Mouse (Mus musculus): ENCODE results near the gene Rps25. TPM values are rescaled to one million over a fixed set of nuclear protein-coding genes. Genes with fewer than 3 reads are reported as not detected.
"Not testable (repeated sequence)": the region's sequence is repeated elsewhere in the genome, so short reads cannot be mapped to it uniquely, and the experiment has no call there.

The Rps25 gene
- polyA plus RNA-seq, 1 experiment from 2014 or later, result 952 TPM

- Histone ChIP-seq H3K36me3 (replicated peaks) (peaks cover 65% of the 10 kb centered on the region), H3K4me1 (replicated peaks) (peaks cover 48% of the 10 kb centered on the region), H3K9me3 (replicated peaks) (no peaks in the 10 kb centered on the region), H3K4me3 (replicated peaks) (no peak overlapping the region), H3K27ac (replicated peaks) (no peak overlapping the region), H3K4me2 (no peak overlapping the region), H3K27me3 (no peaks in the 10 kb centered on the region), H3K9ac (no peak overlapping the region)
- 76% methylated on average over 3 of the region's 3 CpGs for WGBS (ENCODE audit: insufficient replicate concordance)
- no peak for ATAC-seq (ENCODE audit: insufficient read depth)
These were observed 1.9 kb upstream of the Rps25 start for GRCm38 (mm10) chr9:44405011-44405410.

DNA sequence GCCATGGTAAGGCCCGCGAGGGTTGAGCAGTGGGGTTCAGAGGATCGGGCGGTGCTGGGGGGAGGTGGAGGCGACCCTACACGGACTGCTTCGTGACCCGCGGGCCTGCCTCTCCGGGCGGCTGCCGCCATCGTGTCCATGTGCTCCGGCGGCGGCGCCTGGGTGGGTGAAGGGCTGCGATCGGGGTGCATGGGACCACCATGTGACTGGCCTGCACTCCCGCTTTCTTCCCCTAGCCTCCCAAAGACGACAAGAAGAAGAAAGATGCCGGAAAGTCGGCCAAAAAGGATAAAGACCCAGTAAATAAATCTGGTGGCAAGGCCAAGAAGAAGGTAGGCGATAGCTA is 786 bp downstream of the Rps25 start:
- Histone ChIP-seq H3K36me3 (replicated peaks) (peaks cover 65% of the 10 kb centered on the region), H3K9me3 (replicated peaks) (no peaks in the 10 kb centered on the region), H3K4me2 (peak overlapping the region; percentile 77), H3K4me3 (replicated peaks) (peak overlapping the region; percentile 73), H3K27me3 (no peaks in the 10 kb centered on the region), H3K9ac (peak overlapping the region; percentile 81), H3K27ac (replicated peaks) (peak overlapping the region; percentile 87), H3K4me1 (replicated peaks) (peaks cover 55% of the 10 kb centered on the region)
- no peak for ATAC-seq (ENCODE audit: insufficient read depth)
- WGBS (ENCODE audit: insufficient replicate concordance), result 0% methylated on average over 24 of the region's 24 CpGs

DNA sequence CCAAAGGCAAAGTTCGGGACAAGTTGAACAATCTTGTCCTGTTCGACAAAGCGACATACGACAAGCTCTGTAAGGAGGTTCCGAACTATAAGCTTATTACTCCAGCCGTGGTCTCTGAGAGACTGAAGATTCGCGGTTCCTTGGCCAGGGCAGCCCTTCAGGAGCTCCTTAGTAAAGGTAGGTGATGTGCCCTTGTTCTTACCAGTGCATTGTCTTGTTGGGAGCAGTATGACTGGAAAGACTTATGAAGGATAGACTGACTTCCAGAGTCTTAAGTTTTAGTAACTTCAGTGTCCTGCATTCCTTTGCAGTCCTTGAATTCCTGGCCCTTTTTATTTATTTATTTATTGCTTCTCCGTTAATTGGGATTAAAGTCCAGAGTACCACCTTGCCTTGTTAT is 1.8 kb downstream of the Rps25 start:
- H3K4me2 ChIP-seq, result peak overlapping the region; percentile 77
- H3K4me3 ChIP-seq (replicated peaks), result peak overlapping the region; percentile 73
- not testable (repeated sequence) for H3K27me3 ChIP-seq; ATAC-seq (ENCODE audit: insufficient read depth); H3K27ac ChIP-seq (replicated peaks); H3K9me3 ChIP-seq (replicated peaks)
- H3K9ac ChIP-seq, result peak overlapping the region; percentile 81
- H3K4me1 ChIP-seq (replicated peaks), result peaks cover 57% of the 10 kb centered on the region
- WGBS (ENCODE audit: insufficient replicate concordance), result 47% methylated on average over 9 of the region's 9 CpGs
- H3K36me3 ChIP-seq (replicated peaks), result peaks cover 65% of the 10 kb centered on the region

DNA sequence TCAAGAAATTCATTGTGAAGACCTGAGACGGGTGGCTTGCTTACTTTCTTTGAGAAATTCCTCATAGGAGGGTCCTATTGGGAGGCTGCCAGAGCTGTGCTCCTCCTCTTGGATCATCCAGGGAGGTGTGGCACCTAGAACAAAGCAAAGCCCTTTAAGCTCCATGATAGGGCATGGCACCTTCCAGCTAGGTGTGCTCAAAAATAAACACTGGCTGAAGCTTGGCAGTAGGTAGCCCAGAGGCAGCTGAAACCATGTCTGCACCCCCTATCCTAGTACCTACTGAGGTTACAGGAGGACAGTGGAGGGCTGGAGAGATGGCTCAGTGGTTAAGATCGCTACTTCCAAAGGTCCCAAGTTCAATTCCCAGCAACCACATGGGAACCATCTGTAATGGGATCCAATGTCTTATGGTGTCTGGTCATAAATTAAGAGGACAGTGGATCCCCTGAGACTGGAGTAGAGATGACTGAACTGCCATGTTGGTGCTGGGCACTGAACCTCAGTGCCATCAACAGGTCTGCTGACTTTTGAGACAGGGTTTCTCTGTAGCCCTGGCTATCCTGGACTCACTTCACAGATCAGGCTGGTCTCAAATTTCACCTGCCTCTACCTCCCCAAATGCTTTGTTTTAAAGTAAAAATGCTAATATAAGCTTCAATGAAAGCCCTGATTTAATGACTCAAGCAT is 3.9 kb downstream of the Rps25 start:
- WGBS (ENCODE audit: insufficient replicate concordance), result 79% methylated on average over 2 of the region's 2 CpGs
- H3K4me2 ChIP-seq, result no peak overlapping the region
- H3K27ac ChIP-seq (replicated peaks), result no peak overlapping the region
- no peaks in the 10 kb centered on the region for H3K27me3 ChIP-seq
- ATAC-seq (ENCODE audit: insufficient read depth), result no peak
- peaks cover 53% of the 10 kb centered on the region for H3K4me1 ChIP-seq (replicated peaks)
- no peak overlapping the region for H3K4me3 ChIP-seq (replicated peaks)
- no peak overlapping the region; the same call in 1 of the 2 replicates for H3K9ac ChIP-seq
- H3K36me3 ChIP-seq (replicated peaks), result peaks cover 68% of the 10 kb centered on the region
- no peaks in the 10 kb centered on the region for H3K9me3 ChIP-seq (replicated peaks)

DNA sequence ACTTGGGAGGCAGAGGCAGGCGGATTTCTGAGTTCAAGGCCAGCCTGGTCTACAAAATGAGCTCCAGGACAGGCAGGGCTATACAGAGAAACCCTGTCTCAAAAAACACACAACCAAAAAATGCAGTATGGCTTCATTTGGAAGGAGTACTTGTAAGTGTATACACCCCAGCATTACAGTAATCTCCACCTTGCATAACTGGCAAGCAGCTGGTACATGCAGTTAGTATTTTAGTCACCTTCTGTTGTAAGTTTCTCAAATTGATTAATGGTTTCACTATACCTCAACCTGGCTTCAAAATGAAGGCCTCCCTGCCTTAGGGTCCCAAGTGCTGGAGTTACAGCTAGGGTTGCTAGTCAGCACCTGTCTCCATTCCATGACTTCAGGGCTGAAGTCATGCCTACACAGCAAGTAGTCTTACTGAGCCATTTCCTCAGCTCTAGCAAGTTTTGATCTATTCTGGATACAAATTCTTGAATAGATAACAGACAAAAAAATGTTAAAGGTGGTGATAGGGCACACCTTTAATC is 4.7 kb downstream of the Rps25 start:
- Histone ChIP-seq H3K4me2 (no peak overlapping the region), H3K27ac (replicated peaks) (peak overlapping the region; percentile 21; the same call in 1 of the 2 replicates), H3K9me3 (replicated peaks) (no peaks in the 10 kb centered on the region), H3K4me3 (replicated peaks) (no peak overlapping the region), H3K4me1 (replicated peaks) (peaks cover 51% of the 10 kb centered on the region), H3K36me3 (replicated peaks) (peaks cover 73% of the 10 kb centered on the region), H3K27me3 (no peaks in the 10 kb centered on the region), H3K9ac (no peak overlapping the region)
- 66% methylated on average over 1 of the region's 1 CpGs for WGBS (ENCODE audit: insufficient replicate concordance)
- ATAC-seq (ENCODE audit: insufficient read depth), result no peak

GRCm38 (mm10) chr9:44412306-44412705 is 5.4 kb downstream of the Rps25 start:
- H3K4me1 ChIP-seq (replicated peaks), result peaks cover 55% of the 10 kb centered on the region
- no peak for ATAC-seq (ENCODE audit: insufficient read depth)
- no peak overlapping the region for H3K9ac ChIP-seq
- H3K27ac ChIP-seq (replicated peaks), result peak overlapping the region; percentile 21; the same call in 1 of the 2 replicates
- WGBS (ENCODE audit: insufficient replicate concordance), result 18% methylated on average over 4 of the region's 4 CpGs
- H3K4me3 ChIP-seq (replicated peaks), result no peak overlapping the region
- no peaks in the 10 kb centered on the region for H3K9me3 ChIP-seq (replicated peaks)
- H3K4me2 ChIP-seq, result no peak overlapping the region
- H3K27me3 ChIP-seq, result no peaks in the 10 kb centered on the region
- peaks cover 73% of the 10 kb centered on the region for H3K36me3 ChIP-seq (replicated peaks)

GRCm38 (mm10) chr9:44412781-44413180 is 5.8 kb downstream of the Rps25 start:
- WGBS (ENCODE audit: insufficient replicate concordance), result 73% methylated on average over 2 of the region's 2 CpGs
- Histone ChIP-seq H3K9me3 (replicated peaks) (no peaks in the 10 kb centered on the region), H3K36me3 (replicated peaks) (peaks cover 73% of the 10 kb centered on the region), H3K4me3 (replicated peaks) (no peak overlapping the region), H3K4me1 (replicated peaks) (peaks cover 57% of the 10 kb centered on the region), H3K9ac (no peak overlapping the region), H3K27me3 (no peaks in the 10 kb centered on the region), H3K4me2 (no peak overlapping the region), H3K27ac (replicated peaks) (peak overlapping the region; percentile 21; the same call in 1 of the 2 replicates)
- no peak for ATAC-seq (ENCODE audit: insufficient read depth)

DNA sequence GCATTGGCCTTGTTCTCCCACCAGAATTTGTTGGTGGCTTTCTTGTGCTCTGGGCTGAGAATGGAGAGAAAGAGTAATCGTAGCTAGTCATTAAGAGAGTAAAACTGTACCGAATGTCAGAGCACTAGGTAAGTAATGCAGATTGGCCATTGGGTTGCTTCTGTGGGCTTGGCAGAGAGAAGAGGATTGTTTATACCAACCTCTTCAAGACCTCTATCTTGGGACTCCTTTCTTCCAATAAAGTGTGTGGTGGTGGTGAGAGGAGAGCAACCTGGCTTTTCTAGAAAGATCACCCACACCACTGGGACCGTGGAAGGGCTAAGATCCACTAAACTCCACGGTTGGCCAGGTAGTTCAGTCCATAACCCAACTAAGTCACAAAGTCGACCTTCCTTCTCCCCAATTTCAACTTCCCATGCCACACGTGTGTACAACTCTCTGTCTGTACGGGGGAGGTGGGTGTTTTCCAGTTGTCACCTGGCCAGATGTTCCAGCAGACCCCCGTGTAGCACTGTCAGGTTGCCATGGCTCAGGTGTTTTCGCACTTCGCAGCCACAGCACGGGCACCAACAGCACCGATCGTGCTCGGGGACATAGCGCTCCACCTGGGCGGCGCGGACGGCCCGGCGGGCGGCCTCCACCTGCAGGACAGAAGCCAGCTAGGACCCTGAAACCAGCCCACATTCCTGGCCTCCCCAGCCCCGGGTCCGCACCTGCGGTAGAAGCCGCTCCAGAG is 10.4 kb downstream of the Rps25 start:
- Histone ChIP-seq H3K4me2 (peak overlapping the region; percentile 86), H3K9ac (peak overlapping the region; percentile 85), H3K9me3 (replicated peaks) (no peaks in the 10 kb centered on the region), H3K4me1 (replicated peaks) (peaks cover 29% of the 10 kb centered on the region), H3K36me3 (replicated peaks) (peaks cover 36% of the 10 kb centered on the region), H3K27me3 (no peaks in the 10 kb centered on the region), H3K4me3 (replicated peaks) (peak overlapping the region; percentile 89), H3K27ac (replicated peaks) (peak overlapping the region; percentile 81)
- WGBS (ENCODE audit: insufficient replicate concordance), result 5% methylated on average over 26 of the region's 26 CpGs
- peak; percentile 70 for ATAC-seq (ENCODE audit: insufficient read depth)

GRCm38 (mm10) chr9:44417892-44418363 is 11.0 kb downstream of the Rps25 start:
- under 1% methylated on average over 38 of the region's 38 CpGs for WGBS (ENCODE audit: insufficient replicate concordance)

DNA sequence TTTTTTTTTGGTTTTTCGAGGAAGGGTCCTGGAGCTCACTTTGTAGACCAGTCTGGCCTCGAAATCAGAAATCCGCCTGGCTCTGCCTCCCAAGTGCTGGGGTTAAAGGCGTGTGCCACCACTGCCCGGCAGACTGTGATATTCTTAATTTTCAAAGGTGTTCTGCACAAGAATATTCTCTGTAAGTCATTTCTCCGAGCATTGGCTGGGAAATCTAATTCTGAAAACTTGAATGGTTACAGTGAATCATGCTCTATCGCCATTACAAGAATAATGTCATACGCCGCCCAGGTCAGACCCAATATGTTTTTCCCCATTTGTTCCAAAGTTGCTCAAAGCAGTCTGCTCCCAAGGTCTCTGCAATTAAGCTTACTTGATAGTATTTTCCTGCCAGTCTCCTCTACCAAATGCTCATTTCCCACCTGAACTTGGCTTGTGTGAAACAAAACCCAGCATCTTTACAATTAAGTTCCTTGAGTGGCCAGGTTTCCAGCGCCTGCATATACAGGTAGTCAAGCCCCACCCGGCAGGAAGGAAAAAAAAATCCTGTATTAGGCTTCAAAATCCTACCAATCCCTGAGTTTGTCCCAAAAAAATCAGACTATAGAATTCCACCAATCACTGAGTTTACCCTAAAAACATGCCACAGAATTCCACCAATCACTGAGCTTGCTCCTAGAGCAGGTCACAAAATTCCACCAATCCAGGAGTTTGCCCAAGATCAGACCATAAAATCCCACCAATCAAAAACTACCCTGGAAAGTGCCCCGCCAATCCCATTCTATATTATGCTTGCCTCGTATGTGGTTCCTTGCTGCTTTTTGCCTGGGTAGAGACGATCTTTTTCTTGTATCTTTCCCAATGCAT is 11.8 kb downstream of the Rps25 start, which contains the start of gene Ccdc84:
TSS of gene Ccdc84 (minus strand) at position 51 of the 867 bp plus-strand sequence.
- Histone ChIP-seq H3K4me1 (replicated peaks) (peaks cover 24% of the 10 kb centered on the region), H3K27me3 (no peaks in the 10 kb centered on the region), H3K4me3 (replicated peaks) (peak within 1 kb of the TSS; percentile 89), H3K9ac (peak within 1 kb of the TSS; percentile 85), H3K9me3 (replicated peaks) (no peaks in the 10 kb centered on the region), H3K27ac (replicated peaks) (peak within 1 kb of the TSS; percentile 81), H3K4me2 (peak within 1 kb of the TSS; percentile 86), H3K36me3 (replicated peaks) (peaks cover 21% of the 10 kb centered on the region)
- no peak for ATAC-seq (ENCODE audit: insufficient read depth)
- 67% methylated on average over 14 of the region's 14 CpGs for WGBS (ENCODE audit: insufficient replicate concordance)

More at GRCm38 (mm10) chr9:44417892-44418363, 11.0 kb downstream of the Rps25 start:
- Histone ChIP-seq H3K9ac (peak overlapping the region; percentile 85), H3K27me3 (no peaks in the 10 kb centered on the region), H3K4me3 (replicated peaks) (peak overlapping the region; percentile 89), H3K9me3 (replicated peaks) (no peaks in the 10 kb centered on the region), H3K4me2 (peak overlapping the region; percentile 86), H3K36me3 (replicated peaks) (peaks cover 30% of the 10 kb centered on the region), H3K4me1 (replicated peaks) (peaks cover 24% of the 10 kb centered on the region), H3K27ac (replicated peaks) (peak overlapping the region; percentile 81)
- ATAC-seq (ENCODE audit: insufficient read depth), result peak; percentile 95
